Mouse (Mus musculus) kidney, adult 9 months (tissue): ENCODE measurements around the gene Pemt.

Source experiments
- DNase-seq: peaks from one replicate; pipeline ENCODE4 v3.0.0; 2022

The Pemt gene

GRCm38 (mm10) chr11:60046058-60046735, at the start of gene Pemt:
Pemt (minus strand) TSS chr11:60046489.
- DNase-seq: peak; percentile 99

GRCm38 (mm10) chr11:60094909-60095810, 48.9 kb upstream of the Pemt start:
- no peak for DNase-seq

- DNase-seq: no peak
Measured at GRCm38 (mm10) chr11:60093984-60094587, 47.8 kb upstream of the Pemt start.

GRCm38 (mm10) chr11:60093227-60093626, 46.9 kb upstream of the Pemt start:
- DNase-seq: no peak

GRCm38 (mm10) chr11:60091422-60091761, 45.1 kb upstream of the Pemt start:
- DNase-seq: no peak

- DNase-seq: no peak
Measured at GRCm38 (mm10) chr11:60090696-60091421, 44.6 kb upstream of the Pemt start.

- DNase-seq: no peak
Measured at GRCm38 (mm10) chr11:60088947-60089346, 42.7 kb upstream of the Pemt start.

- DNase-seq: no peak
Measured at GRCm38 (mm10) chr11:60086676-60087075, 40.4 kb upstream of the Pemt start.

GRCm38 (mm10) chr11:60084589-60084988, 38.3 kb upstream of the Pemt start:
- peak; percentile 64 for DNase-seq

- peak; percentile 82 for DNase-seq
Measured at GRCm38 (mm10) chr11:60076790-60077189, 30.5 kb upstream of the Pemt start.

GRCm38 (mm10) chr11:60076183-60076582, 29.9 kb upstream of the Pemt start:
- no peak for DNase-seq

- peak; percentile 54 for DNase-seq
Measured at GRCm38 (mm10) chr11:60073936-60074502, 27.7 kb upstream of the Pemt start.

GRCm38 (mm10) chr11:60073121-60073520, 26.8 kb upstream of the Pemt start:
- no peak for DNase-seq

- DNase-seq: no peak
Measured at GRCm38 (mm10) chr11:60071221-60071620, 24.9 kb upstream of the Pemt start.

- DNase-seq: peak; percentile 66
Measured at GRCm38 (mm10) chr11:60070599-60070998, 24.3 kb upstream of the Pemt start.

GRCm38 (mm10) chr11:60068631-60069030, 22.3 kb upstream of the Pemt start:
- DNase-seq: no peak

- DNase-seq: no peak
Measured at GRCm38 (mm10) chr11:60067646-60068045, 21.4 kb upstream of the Pemt start.

GRCm38 (mm10) chr11:60065267-60065666, 19.0 kb upstream of the Pemt start:
- DNase-seq: no peak

GRCm38 (mm10) chr11:60061504-60062006, 15.3 kb upstream of the Pemt start:
- DNase-seq: no peak

GRCm38 (mm10) chr11:60060026-60060425, 13.7 kb upstream of the Pemt start:
- DNase-seq: no peak

GRCm38 (mm10) chr11:60058441-60058840, 12.2 kb upstream of the Pemt start:
- no peak for DNase-seq

GRCm38 (mm10) chr11:60057987-60058386, 11.7 kb upstream of the Pemt start:
- DNase-seq: no peak

GRCm38 (mm10) chr11:60056520-60056919, 10.2 kb upstream of the Pemt start:
- DNase-seq: no peak
